Mouse (Mus musculus) liver, postnatal 0 days (tissue): ENCODE data around the gene Gm9573. TPM values are rescaled to one million over a fixed set of nuclear protein-coding genes. Genes with fewer than 3 reads are reported as not detected.

ENCODE experiments used
- ATAC-seq: fragments of 200-750 bp; cut with Nextera tagmentation; 2 replicates; pipeline ENCODE4 v1.8.0; 2017; ENCODE audit warnings: mild to moderate bottlenecking, moderate library complexity
- DNase-seq: peaks from one replicate; pipeline ENCODE4 v3.0.0-alpha.2; 2016
- H3K27ac ChIP-seq: fragments of 300-500 bp; sonication (generic); 2 replicates; pipeline ENCODE4 v1.5.1; 2014; ENCODE audit warnings: antibody characterized with exemption, moderate library complexity, mild to moderate bottlenecking, low read depth
- H3K27me3 ChIP-seq: fragments of 300-500 bp; sonication (generic); 2 replicates; pipeline ENCODE4 v1.6.1; 2014; ENCODE audit warnings: low read length, control low read depth, mixed read lengths; ENCODE audit not compliant: insufficient read depth
- H3K36me3 ChIP-seq: fragments of 300-500 bp; sonication (generic); replicated peaks from 2 replicates; pipeline ENCODE4 v1.6.1; 2014; ENCODE audit warnings: mild to moderate bottlenecking, control low read depth, low read length, moderate library complexity, mixed read lengths; ENCODE audit not compliant: insufficient read depth
- H3K4me1 ChIP-seq: fragments of 300-500 bp; sonication (generic); 2 replicates; pipeline ENCODE4 v1.6.1; 2014; ENCODE audit warnings: antibody characterized with exemption, mild to moderate bottlenecking, control low read depth; ENCODE audit not compliant: insufficient read depth
- H3K4me2 ChIP-seq: fragments of 300-500 bp; sonication (generic); 2 replicates; pipeline ENCODE4 v1.6.1; 2014; ENCODE audit warnings: low read depth, mild to moderate bottlenecking, low read length, moderate library complexity, mixed read lengths
- H3K4me3 ChIP-seq: fragments of 300-500 bp; sonication (generic); 2 replicates; pipeline ENCODE4 v1.5.1; 2014; ENCODE audit warnings: low read depth, low read length
- H3K9ac ChIP-seq: fragments of 300-500 bp; sonication (generic); replicated peaks from 2 replicates; pipeline ENCODE4 v1.6.1; 2014; ENCODE audit warnings: mild to moderate bottlenecking, moderate library complexity
- H3K9me3 ChIP-seq: fragments of 300-500 bp; sonication (generic); 2 replicates; pipeline ENCODE4 v1.6.1; 2016; ENCODE audit warnings: mild to moderate bottlenecking, control low read depth, low read length, mixed read lengths
- CTCF ChIP-seq: sonication (generic); IDR thresholded peaks from 2 replicates; pipeline ENCODE4 v1.5.1; 2016; ENCODE audit warnings: antibody characterized with exemption, low read depth
- EP300 ChIP-seq: IDR thresholded peaks from 2 replicates; pipeline ENCODE4 v1.6.1; 2016; ENCODE audit warnings: antibody characterized with exemption, low read depth, mild to moderate bottlenecking
- WGBS: fragments of 180-500 bp; shearing (Covaris S2); extraction: QIAGEN DNeasy Blood & Tissue Kit; methylation state at CpG from one replicate; pipeline ENCODE4 v1.1.7; 2014; ENCODE audit not compliant: insufficient replicate concordance; 5-methylcytosine and 5-hydroxymethylcytosine counted together
- polyA plus RNA-seq: library from polyadenylated mRNA; unstranded; fragments of >200 nt; fragmentation: Nextera tagmentation; extraction: Ambion mirVana; gene quantifications from 2 replicates; pipeline ENCODE4 v1.2.1, GENCODE M21; 2015

The Gm9573 gene
- polyA plus RNA-seq, 1 experiment from 2014 or later: not detected

DNA sequence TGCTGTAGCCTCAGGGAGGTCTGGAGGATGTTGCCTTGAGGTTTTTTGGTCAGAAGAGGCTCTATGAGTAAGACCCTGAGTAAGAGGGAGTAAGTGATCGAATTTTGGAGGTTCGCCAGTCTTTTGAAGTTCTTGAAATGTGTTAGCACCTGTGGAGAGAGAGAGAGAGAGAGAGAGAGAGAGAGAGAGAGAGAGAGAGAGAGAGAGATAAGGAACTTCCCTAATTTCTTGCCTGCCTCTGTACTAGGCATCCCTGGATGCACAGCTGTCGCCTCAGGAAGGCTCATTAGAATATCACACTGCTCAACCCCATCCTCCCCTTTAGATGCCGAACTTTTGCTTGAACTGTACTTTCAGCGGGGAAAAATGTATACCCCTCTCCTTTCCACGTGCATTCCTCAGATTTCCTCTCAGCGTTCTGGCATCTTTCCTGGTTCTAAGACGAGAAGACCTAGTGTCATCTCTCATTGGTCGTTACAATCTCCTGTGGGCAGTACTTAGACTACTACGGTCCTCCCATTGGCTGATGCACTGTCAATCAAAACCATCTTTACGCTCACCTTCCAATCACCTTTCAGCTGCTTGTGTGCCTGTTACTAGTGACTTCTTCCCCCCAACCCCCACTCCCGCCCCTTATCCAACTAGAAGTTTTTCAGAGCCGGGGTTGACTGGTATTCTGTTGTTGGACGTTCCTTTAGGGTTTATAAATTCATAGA lies 12.2 kb upstream of the Gm9573 start:
- Histone ChIP-seq H3K4me3 (no peak overlapping the region), H3K9me3 (no peaks in the 10 kb centered on the region), H3K36me3 (no peaks in the 10 kb centered on the region), H3K9ac (no peak overlapping the region), H3K27ac (no peak overlapping the region), H3K4me2 (no peak overlapping the region), H3K27me3 (peaks cover 14% of the 10 kb centered on the region), H3K4me1 (peaks cover 3% of the 10 kb centered on the region; the same call in 1 of the 2 replicates)
- TF ChIP-seq CTCF (no peak), EP300 (no peak)
- 18% methylated on average over 14 of the region's 14 CpGs for WGBS
- ATAC-seq (peak; percentile 62), DNase-seq (peak; percentile 38)

DNA sequence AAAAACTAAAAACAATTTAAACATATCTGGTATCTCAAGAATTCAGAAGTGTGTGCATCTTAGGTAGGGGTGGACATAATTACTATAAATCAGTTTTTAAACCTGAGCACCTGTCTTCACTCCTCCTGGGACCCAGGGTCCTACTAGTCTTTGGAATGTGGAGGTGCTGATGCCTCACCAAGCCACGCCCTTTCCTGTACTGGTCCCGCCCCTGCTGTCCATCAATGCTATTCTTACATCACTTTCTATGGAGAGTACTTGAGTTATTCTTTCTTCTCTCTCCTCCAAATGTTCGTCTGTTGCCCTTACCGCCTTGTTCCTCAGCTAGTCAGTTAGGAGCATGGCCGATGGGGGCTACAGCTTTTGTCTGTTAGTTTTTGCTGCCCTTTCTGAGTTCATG lies 9.9 kb upstream of the Gm9573 start:
- DNase-seq (peak; percentile 54), ATAC-seq (no peak)
- Histone ChIP-seq H3K4me3 (no peak overlapping the region), H3K4me2 (no peak overlapping the region), H3K4me1 (peaks cover 3% of the 10 kb centered on the region; the same call in 1 of the 2 replicates), H3K27me3 (peaks cover 14% of the 10 kb centered on the region), H3K36me3 (no peaks in the 10 kb centered on the region), H3K27ac (no peak overlapping the region), H3K9ac (no peak overlapping the region), H3K9me3 (no peaks in the 10 kb centered on the region)
- WGBS: 34% methylated on average over 5 of the region's 5 CpGs
- no peak for TF ChIP-seq EP300

DNA sequence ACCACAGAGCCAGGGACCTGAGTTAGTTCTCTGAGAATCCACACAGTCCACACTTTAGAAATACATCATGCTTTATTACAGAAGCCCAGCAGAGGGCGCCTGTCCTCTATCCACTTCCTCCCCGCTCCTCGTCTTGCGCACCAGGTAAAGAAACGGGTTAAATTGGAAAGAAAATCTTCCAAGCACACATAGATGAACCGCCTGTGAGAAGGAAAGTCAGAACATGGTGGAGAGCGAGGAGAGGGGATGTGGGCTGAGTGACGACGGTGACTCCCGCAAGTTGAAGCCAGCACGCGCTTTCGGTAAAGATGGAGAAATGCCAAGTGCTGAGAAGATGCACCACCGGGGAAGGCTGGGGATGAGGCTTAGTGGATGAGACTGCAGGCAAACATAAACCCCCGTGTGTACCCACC lies 9.3 kb upstream of the Gm9573 start:
- 2% methylated on average over 15 of the region's 15 CpGs for WGBS
- Histone ChIP-seq H3K36me3 (no peaks in the 10 kb centered on the region), H3K4me1 (peaks cover 3% of the 10 kb centered on the region; the same call in 1 of the 2 replicates), H3K9ac (no peak overlapping the region), H3K4me2 (peak overlapping the region; percentile 69), H3K4me3 (peak overlapping the region; percentile 31), H3K27ac (no peak overlapping the region), H3K27me3 (peaks cover 14% of the 10 kb centered on the region), H3K9me3 (no peaks in the 10 kb centered on the region)
- TF ChIP-seq CTCF (peak; percentile 80), EP300 (no peak)
- ATAC-seq (peak; percentile 50; the same call in 1 of the 2 replicates), DNase-seq (peak; percentile 66)

DNA sequence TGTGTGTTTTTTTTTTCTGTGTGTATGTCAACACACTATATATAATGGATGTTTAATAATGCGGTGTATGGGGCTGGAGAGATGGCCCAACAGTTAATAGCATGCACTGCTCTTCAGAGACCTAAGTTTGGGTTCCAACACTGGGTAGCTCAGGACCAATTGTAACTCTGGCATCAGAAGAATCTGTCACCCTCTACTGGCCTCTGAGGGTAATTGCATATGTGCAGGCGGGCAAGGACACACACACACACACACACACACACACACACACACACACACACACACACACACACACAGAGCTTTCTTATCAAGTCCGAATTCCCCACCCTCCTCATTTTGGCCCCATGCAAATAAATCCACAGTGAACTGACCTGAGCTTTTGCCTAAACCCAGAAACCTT lies 8.8 kb upstream of the Gm9573 start:
- ATAC-seq: no peak
- 94% methylated on average over 3 of the region's 3 CpGs for WGBS
- H3K9me3 ChIP-seq: no peaks in the 10 kb centered on the region
- peaks cover 3% of the 10 kb centered on the region; the same call in 1 of the 2 replicates for H3K4me1 ChIP-seq
- H3K36me3 ChIP-seq: no peaks in the 10 kb centered on the region
- peaks cover 14% of the 10 kb centered on the region; the same call in 1 of the 2 replicates for H3K27me3 ChIP-seq
- peak; percentile 25; the same call in 1 of the 2 replicates for TF ChIP-seq CTCF
- no peak for TF ChIP-seq EP300
- no peak overlapping the region for H3K4me2 ChIP-seq
- H3K27ac ChIP-seq: no peak overlapping the region
- no peak overlapping the region for H3K4me3 ChIP-seq
- DNase-seq: no peak
- H3K9ac ChIP-seq: no peak overlapping the region

DNA sequence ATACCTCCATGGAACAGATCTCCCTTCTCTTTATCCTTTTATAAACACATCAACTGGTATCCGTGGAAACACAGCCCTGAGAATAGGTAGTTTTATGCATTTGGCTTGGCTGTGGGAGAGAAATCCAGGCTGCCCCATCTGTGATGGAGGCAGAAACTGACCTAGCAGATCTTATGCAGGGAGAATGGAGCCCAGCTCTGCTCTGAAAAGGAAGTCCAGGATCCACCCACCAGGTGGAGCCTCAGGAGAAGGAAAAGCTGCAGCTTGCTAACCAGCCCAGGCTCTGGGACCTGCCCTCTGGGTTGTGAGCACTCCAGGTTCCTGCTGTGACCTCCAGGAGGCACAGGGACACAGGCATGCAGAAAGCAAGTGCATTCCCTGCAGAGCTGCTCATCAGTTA lies 7.6 kb upstream of the Gm9573 start:
- Histone ChIP-seq H3K4me2 (no peak overlapping the region), H3K9ac (no peak overlapping the region), H3K27me3 (peaks cover 14% of the 10 kb centered on the region; the same call in 1 of the 2 replicates), H3K9me3 (no peaks in the 10 kb centered on the region), H3K4me1 (peaks cover 3% of the 10 kb centered on the region; the same call in 1 of the 2 replicates), H3K4me3 (no peak overlapping the region), H3K36me3 (no peaks in the 10 kb centered on the region), H3K27ac (no peak overlapping the region)
- ATAC-seq (no peak), DNase-seq (no peak)
- TF ChIP-seq CTCF: peak; percentile 33
- no peak for TF ChIP-seq EP300
- WGBS: 14% methylated on average over 1 of the region's 1 CpGs

DNA sequence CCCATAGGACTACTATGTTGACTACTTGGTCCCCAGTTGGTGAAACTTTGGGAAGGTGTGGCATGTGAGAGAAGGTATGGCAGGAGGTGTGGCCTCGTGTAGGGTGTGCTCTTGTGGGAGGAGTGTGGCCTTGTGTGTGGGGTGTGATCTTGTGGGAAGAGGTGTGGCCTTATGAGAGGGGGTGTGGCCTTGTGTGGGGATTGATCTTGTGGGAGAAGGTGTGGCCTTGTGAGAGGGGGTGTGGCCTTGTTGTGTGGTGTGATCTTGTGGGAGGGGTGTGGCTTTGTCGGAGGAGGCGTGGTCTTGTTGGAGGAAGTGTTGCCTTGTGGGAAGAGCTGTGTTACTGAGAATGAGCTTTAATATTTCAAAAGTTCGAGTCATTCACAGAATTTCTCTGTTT lies 9.3 kb downstream of the Gm9573 start:
- DNase-seq: no peak
- Histone ChIP-seq H3K36me3 (no peaks in the 10 kb centered on the region), H3K9me3 (no peaks in the 10 kb centered on the region), H3K4me3 (no peak overlapping the region), H3K4me2 (no peak overlapping the region), H3K4me1 (no peaks in the 10 kb centered on the region), H3K9ac (no peak overlapping the region), H3K27ac (no peak overlapping the region), H3K27me3 (no peaks in the 10 kb centered on the region)
- WGBS: 57% methylated on average over 4 of the region's 4 CpGs
- no peak for TF ChIP-seq CTCF
- TF ChIP-seq EP300: no peak
- ATAC-seq: 0 out of 2 replicates have a peak, but pooled peaks have one; percentile 19
